Mouse (Mus musculus): Measurements from ENCODE around the gene Enah. TPM values are rescaled to one million over a fixed set of nuclear protein-coding genes. Genes with fewer than 3 reads are reported as not detected.

Enah gene
- polyA plus RNA-seq, 1 experiment from 2014 or later, result 43.3 TPM

Other genes starting within 250 kb of the Enah start
- 90.3 and 91.5 TPM in 2 replicates for gene Lbr, start 176.9 kb downstream of the Enah start, polyA plus RNA-seq (2016; fragmentation: Nextera tagmentation; extraction: Ambion mirVana)
- gene Srp9, start 104.7 kb upstream of the Enah start, polyA plus RNA-seq (2016; fragmentation: Nextera tagmentation; extraction: Ambion mirVana), result 146 and 161 TPM in 2 replicates
- not detected in 2 replicates for gene Vmn1r1, start 144.5 kb upstream of the Enah start, polyA plus RNA-seq (2016; fragmentation: Nextera tagmentation; extraction: Ambion mirVana)

Measured in neural tube, embryonic 12.5 days (tissue).